Mouse (Mus musculus) brain, embryonic 14.5 days (tissue): Measurements from ENCODE around the gene Nckipsd.

Experiments
- CTCF ChIP-seq: fragments of 200-500 bp; IDR thresholded peaks from 2 replicates; pipeline ENCODE4 v1.5.1; 2012; ENCODE audit warnings: inconsistent platforms, mild to moderate bottlenecking, moderate library complexity, borderline replicate concordance; ENCODE audit not compliant: insufficient read depth, insufficient read length; ENCODE audit errors: extremely low read depth
- POLR2A ChIP-seq: fragments of 200-500 bp; IDR thresholded peaks from 2 replicates; pipeline ENCODE4 v1.6.1; 2012; ENCODE audit warnings: mild to moderate bottlenecking, inconsistent platforms, borderline replicate concordance; ENCODE audit not compliant: poor library complexity, insufficient read depth, insufficient read length, severe bottlenecking; ENCODE audit errors: extremely low read depth

GRCm38 (mm10) chr9:108799564-108799963, 8.6 kb upstream of the Nckipsd start:
- TF ChIP-seq CTCF (no peak), POLR2A (no peak)
